Mouse (Mus musculus): ENCODE measurements around the gene Tmem151a.

DNA sequence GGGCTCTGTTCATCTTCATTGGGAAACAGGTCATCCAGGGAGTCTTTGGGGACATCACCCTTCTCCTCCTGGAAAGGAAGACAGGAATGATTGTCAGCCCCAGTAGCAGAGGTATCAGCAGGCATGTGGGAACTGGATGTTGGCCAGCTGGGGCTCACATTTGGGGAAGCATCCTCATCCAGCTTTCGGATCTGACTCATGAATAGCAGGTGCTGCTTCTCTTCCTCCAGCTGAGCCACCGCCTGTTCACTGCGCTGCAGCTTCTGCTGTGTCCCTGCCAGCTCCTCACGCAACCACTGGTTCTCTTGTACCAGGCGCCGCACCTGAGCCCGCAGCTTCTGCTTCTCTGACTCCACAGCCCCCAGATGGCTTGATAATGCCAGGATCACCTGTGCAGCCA lies 28.5 kb upstream of the Tmem151a start:
- TF ChIP-seq CTCF (IDR thresholded peaks at IDR 0.05; ENCODE audit: extremely low read depth, insufficient read length, insufficient replicate concordance, low read depth, low read length) (no peak), POLR2A (IDR thresholded peaks at IDR 0.05; ENCODE audit: low read depth, low read length) (no peak)

Data from small intestine, adult 2 months (tissue).